Mouse (Mus musculus): ENCODE measurements around the gene Cldn5.

- TF ChIP-seq CTCF (IDR thresholded peaks at IDR 0.05; ENCODE audit: control insufficient read depth, insufficient read depth, insufficient replicate concordance, low read depth, low read length) (no peak), POLR2A (IDR thresholded peaks at IDR 0.05; ENCODE audit: control insufficient read depth, low read depth, low read length) (no peak)
Observed at GRCm38 (mm10) chr16:18778461-18778860, 1.8 kb downstream of the Cldn5 start.

Data from testis, adult 2 months (tissue).